Comparison of ENCODE assay signal across 11 mouse cellular contexts in the genomic region with DNA sequence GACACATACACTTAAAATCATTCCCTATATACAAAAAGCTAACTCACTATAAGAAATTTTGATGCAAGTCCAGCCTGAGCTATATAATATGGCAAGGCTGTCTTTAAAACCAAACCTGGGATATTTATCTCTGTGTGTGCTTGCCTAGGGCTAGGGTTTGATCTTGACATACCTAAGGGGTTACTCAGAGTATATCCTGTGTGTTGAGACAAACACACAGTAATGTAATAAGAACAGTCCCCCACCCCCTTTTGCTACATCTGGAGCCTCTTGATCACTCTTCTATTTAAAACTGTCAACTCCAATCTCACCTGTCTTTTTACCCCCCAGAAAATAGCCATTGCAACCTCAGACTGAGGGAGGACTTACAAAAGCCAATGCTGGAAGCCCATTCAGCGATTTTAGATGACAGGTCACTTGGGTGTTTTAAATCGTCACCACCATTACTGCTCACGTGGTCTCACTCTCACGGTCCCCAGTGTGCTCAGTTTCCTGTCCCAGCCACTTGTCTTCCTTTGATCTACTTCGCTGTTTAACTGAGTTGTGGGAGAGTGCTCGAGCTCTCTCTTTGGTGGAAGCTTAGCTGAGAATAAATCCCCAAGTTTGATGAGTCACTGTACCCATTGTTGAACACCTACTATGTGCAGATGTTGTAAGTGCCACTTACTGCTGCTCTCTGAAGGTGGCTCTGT.
A peak's percentile ranks its signal among the peaks of the same experiment; 100 is the strongest.
DNase-seq lines count a peak whose midpoint lies in the region.
"Had no signal": no experiment of that assay in that cellular context is flagged by ENCODE, and none has a peak within 500 bp of the region (broad histone marks: within the 10 kb centered on the region; RNA-seq: fewer than 3 reads in every experiment).

No protein-coding gene starts in this region.

- WGBS in heart, embryonic 10.5 days, result 24% methylated on average over 6 of the region's 6 CpGs

- intact Hi-C loops in heart, postnatal 25 days (cut with DNase I), result no loop called here
- intact Hi-C loops in left cerebral cortex, postnatal 36 days (cut with DNase I), result loop anchor here (10.0 kb wide), 1 partner anchor 52 kb away; no protein-coding TSS in a partner anchor

- peaks cover 15% of the 10 kb centered on the region for H3K36me3 ChIP-seq in heart, embryonic 10.5 days
- H3K36me3 ChIP-seq: intestine, embryonic 15.5 days; liver, embryonic 13.5 days had no signal

- H3K4me3 ChIP-seq in heart, embryonic 10.5 days, result no peak overlapping the region
- H3K4me3 ChIP-seq: embryonic facial prominence, embryonic 12.5 days; intestine, embryonic 15.5 days; liver, embryonic 13.5 days had no signal

- no peak for DNase-seq in heart, embryonic 10.5 days (ENCODE audit: low spot score)
- no peak for DNase-seq in heart, postnatal 25 days (ENCODE audit: low spot score)
- peak; percentile 35 for DNase-seq in 416B (ENCODE audit: low read depth)
- DNase-seq in ES-CJ7 (ENCODE audit: low read depth, low spot score), result peak; percentile 20
- DNase-seq in mesoderm, embryonic 11.5 days (ENCODE audit: low read depth, low spot score), result peak; percentile 43
- DNase-seq in left cerebral cortex, postnatal 36 days (ENCODE audit: low spot score in 2 of 2), result no peak
- DNase-seq in gastrocnemius, adult 8-10 months (ENCODE audit: low spot score in 2 of 2), result no peak
- DNase-seq in cerebellum, adult 9-10 months, result no peak
- DNase-seq: liver, embryonic 13.5 days had no signal

- H3K27ac ChIP-seq in heart, embryonic 10.5 days, result peak overlapping the region; percentile 81; the same call in 1 of the 2 replicates
- H3K27ac ChIP-seq: embryonic facial prominence, embryonic 12.5 days; intestine, embryonic 15.5 days; liver, embryonic 13.5 days had no signal

- H3K9me3 ChIP-seq in heart, embryonic 10.5 days, result no peaks in the 10 kb centered on the region
- H3K9me3 ChIP-seq: embryonic facial prominence, embryonic 12.5 days; intestine, embryonic 15.5 days; liver, embryonic 13.5 days had no signal

- no peaks in the 10 kb centered on the region for H3K27me3 ChIP-seq in heart, embryonic 10.5 days (ENCODE audit: insufficient read depth, poor library complexity, severe bottlenecking)
- H3K27me3 ChIP-seq: embryonic facial prominence, embryonic 12.5 days; intestine, embryonic 15.5 days; liver, embryonic 13.5 days had no signal

- peaks cover 65% of the 10 kb centered on the region for H3K4me1 ChIP-seq in heart, embryonic 10.5 days

Comparison
In these comparisons a context has a peak if more than half of its experiments do, and no peak if none do; other contexts are left out.
1. DNase-seq: peak in 416B (single experiment), ES-CJ7 (single experiment) and mesoderm, embryonic 11.5 days (single experiment); none in heart, embryonic 10.5 days (single experiment), heart, postnatal 25 days (single experiment), left cerebral cortex, postnatal 36 days (0 of 2), gastrocnemius, adult 8-10 months (0 of 2) and cerebellum, adult 9-10 months (single experiment).